Mouse (Mus musculus): ENCODE data around the gene Trim9.

DNA sequence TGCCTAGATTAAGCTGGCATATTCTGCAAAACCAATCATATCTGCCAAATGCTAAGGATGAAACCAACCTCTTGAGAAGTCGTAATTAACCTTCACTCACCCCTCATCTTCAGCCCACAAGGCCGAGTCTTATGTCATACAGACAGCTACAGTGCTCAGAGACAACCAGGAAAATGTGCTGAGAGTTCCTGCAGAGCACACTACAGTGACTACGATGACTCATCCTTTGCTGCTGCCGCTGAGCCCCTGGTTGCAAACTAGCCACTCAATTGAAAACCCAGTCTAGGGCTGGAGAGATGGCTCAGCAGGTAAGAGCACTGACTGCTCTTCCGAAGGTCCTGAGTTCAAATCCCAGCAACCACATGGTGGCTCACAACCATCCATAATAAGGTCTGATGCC is 107.7 kb downstream of the Trim9 start:
- TF ChIP-seq EP300 (IDR thresholded peaks at IDR 0.05; ENCODE audit: low read depth): no peak
- TF ChIP-seq CTCF (IDR thresholded peaks at IDR 0.05; ENCODE audit: low read depth): no peak
